Mouse (Mus musculus): ENCODE data around the gene Smc5. TPM values are rescaled to one million over a fixed set of nuclear protein-coding genes. Genes with fewer than 3 reads are reported as not detected.

Smc5 gene
- polyA plus RNA-seq, 1 experiment: 107 TPM

DNA sequence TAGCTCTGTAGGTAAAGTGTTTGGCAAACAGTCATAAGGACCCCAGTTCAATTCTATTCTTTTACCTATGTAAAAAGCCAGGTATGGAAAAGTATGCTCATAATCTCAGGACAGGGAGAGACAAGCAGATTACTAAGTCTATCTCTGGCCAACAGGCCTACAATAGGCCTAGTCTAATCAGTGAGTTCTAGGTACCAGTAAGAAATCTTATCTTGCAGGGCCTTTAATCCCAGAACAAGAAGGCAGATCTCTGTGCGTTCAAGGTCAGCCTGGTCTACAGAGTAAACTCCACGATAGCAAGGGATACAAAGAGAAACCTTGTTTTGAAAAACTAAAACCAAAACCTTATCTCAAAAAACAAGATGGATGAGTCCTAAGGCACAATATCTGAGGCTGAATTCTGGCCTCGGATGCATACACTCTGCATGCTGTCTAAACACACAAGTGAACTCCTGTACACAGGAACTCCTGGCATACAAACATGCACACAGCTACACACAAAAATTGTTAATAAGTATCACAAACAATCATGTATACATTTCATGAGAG, 70.1 kb downstream of the Smc5 start:
- Histone ChIP-seq H3K4me3 (ENCODE audit: insufficient read depth, low read depth, low read length) (no peak overlapping the region), H3K27ac (ENCODE audit: insufficient read depth, low read depth, low read length) (no peak overlapping the region), H3K4me1 (ENCODE audit: control insufficient read depth, insufficient read depth, low read length) (no peaks in the 10 kb centered on the region)
- WGBS: 93% methylated on average over 3 of the region's 3 CpGs
- TF ChIP-seq POLR2A (IDR thresholded peaks at IDR 0.05; ENCODE audit: insufficient read depth, low read depth, low read length) (no peak), CTCF (IDR thresholded peaks at IDR 0.05; ENCODE audit: insufficient read depth, low read depth, low read length) (no peak)

- no peak for TF ChIP-seq CTCF (IDR thresholded peaks at IDR 0.05; ENCODE audit: insufficient read depth, low read depth, low read length)
- TF ChIP-seq POLR2A (IDR thresholded peaks at IDR 0.05; ENCODE audit: insufficient read depth, low read depth, low read length): no peak
- Histone ChIP-seq H3K4me1 (ENCODE audit: control insufficient read depth, insufficient read depth, low read length) (no peaks in the 10 kb centered on the region), H3K27ac (ENCODE audit: insufficient read depth, low read depth, low read length) (no peak overlapping the region), H3K4me3 (ENCODE audit: insufficient read depth, low read depth, low read length) (no peak overlapping the region)
- 97% methylated on average over 5 of the region's 5 CpGs for WGBS
Measured at GRCm38 (mm10) chr19:23202106-23202505, 71.6 kb downstream of the Smc5 start.

DNA sequence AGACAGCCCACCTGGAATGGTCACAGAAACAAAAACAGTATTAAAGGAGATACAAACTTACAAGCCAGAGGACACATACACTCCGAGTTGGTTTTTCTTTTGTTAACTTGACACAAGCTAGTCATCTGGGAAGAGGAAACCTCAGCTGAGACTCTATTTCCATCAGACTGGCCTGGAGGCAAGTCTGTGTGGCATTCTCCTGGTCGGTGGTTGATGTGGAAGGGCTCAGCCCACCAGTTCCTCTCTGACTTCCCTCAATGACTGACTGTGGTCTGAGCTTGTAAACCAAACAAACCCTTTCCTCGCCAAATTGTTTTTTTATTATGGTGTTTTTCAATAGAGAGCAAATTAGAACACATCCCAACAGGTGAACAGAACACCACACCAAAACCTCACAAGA, 80.6 kb downstream of the Smc5 start:
- Histone ChIP-seq H3K4me3 (ENCODE audit: insufficient read depth, low read depth, low read length) (no peak overlapping the region), H3K4me1 (ENCODE audit: control insufficient read depth, insufficient read depth, low read length) (no peaks in the 10 kb centered on the region), H3K27ac (ENCODE audit: insufficient read depth, low read depth, low read length) (no peak overlapping the region)
- 74% methylated on average over 3 of the region's 3 CpGs for WGBS
- no peak for TF ChIP-seq CTCF (IDR thresholded peaks at IDR 0.05; ENCODE audit: insufficient read depth, low read depth, low read length)

DNA sequence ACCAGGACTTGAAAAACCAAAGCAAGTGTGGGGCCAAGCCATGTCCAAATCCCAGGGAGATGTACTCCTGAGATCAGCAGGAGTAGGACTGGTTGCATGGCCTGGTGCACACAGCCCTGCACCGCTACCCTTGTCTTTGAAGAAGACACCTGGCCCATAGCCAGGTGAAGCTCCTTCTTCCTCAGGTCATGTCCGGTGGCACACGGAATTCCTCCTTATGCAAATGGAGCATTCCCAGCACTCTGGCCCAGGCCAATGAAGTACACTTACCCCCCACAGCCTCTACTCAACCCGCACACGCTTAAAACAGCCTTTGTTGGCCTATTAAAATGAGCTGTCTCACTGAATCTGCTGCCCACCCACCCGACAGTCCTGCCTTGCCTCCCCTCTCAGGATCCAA, 82.2 kb downstream of the Smc5 start:
- no peaks in the 10 kb centered on the region for H3K4me1 ChIP-seq (ENCODE audit: control insufficient read depth, insufficient read depth, low read length)
- 86% methylated on average over 6 of the region's 6 CpGs for WGBS
- H3K27ac ChIP-seq (ENCODE audit: insufficient read depth, low read depth, low read length): no peak overlapping the region
- TF ChIP-seq CTCF (IDR thresholded peaks at IDR 0.05; ENCODE audit: insufficient read depth, low read depth, low read length) (no peak), POLR2A (IDR thresholded peaks at IDR 0.05; ENCODE audit: insufficient read depth, low read depth, low read length) (no peak)
- no peak overlapping the region for H3K4me3 ChIP-seq (ENCODE audit: insufficient read depth, low read depth, low read length)

DNA sequence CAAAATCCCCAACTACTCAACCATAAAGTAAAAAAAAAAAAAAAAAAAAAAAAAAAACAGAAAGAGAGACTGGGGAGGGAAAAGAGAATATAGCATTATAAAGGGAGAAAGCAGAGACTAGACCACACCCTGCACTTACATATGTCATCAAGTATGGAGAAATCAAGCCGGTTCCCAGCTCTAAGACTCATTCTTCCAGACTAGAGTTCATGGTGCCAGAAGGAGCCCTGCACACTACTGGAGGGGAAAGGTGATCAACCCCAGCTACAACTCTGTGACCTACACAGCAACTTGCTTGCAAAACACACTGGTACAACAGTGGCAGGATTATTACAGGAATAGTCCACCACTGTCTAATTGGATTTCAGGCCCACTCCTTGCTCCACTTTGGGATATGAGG, 84.0 kb downstream of the Smc5 start:
- 0 out of 2 replicates have a peak, but pooled peaks cover 2% of the 10 kb centered on the region for H3K4me1 ChIP-seq (ENCODE audit: control insufficient read depth, insufficient read depth, low read length)
- TF ChIP-seq POLR2A (IDR thresholded peaks at IDR 0.05; ENCODE audit: insufficient read depth, low read depth, low read length) (no peak), CTCF (IDR thresholded peaks at IDR 0.05; ENCODE audit: insufficient read depth, low read depth, low read length) (no peak)
- 76% methylated on average over 1 of the region's 1 CpGs for WGBS
- H3K27ac ChIP-seq (ENCODE audit: insufficient read depth, low read depth, low read length): no peak overlapping the region
- no peak overlapping the region for H3K4me3 ChIP-seq (ENCODE audit: insufficient read depth, low read depth, low read length)

DNA sequence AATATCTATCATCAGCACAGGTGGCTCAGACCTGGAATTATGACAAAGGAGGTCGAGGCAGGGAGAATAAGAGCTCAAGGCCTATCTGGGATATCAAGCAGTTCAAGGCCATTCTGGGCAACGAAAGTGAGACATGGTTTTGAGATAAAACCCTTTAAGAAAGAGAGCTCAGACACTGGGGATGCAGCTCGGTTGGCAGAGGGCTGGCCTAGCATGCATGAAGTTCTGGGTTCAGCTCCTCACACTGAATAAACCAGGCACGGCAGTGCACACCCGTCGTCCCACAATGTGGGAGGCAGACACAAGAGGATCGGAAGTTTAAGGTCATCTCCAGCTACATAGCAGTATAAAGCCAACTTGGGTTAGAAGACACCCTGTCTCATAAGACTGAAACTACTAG, 84.7 kb downstream of the Smc5 start:
- Histone ChIP-seq H3K4me1 (ENCODE audit: control insufficient read depth, insufficient read depth, low read length) (0 out of 2 replicates have a peak, but pooled peaks cover 5% of the 10 kb centered on the region), H3K27ac (ENCODE audit: insufficient read depth, low read depth, low read length) (no peak overlapping the region), H3K4me3 (ENCODE audit: insufficient read depth, low read depth, low read length) (no peak overlapping the region)
- WGBS: 95% methylated on average over 7 of the region's 7 CpGs
- TF ChIP-seq CTCF (IDR thresholded peaks at IDR 0.05; ENCODE audit: insufficient read depth, low read depth, low read length): no peak
- no peak for TF ChIP-seq POLR2A (IDR thresholded peaks at IDR 0.05; ENCODE audit: insufficient read depth, low read depth, low read length)

- Histone ChIP-seq H3K27ac (ENCODE audit: insufficient read depth, low read depth, low read length) (no peak overlapping the region), H3K4me3 (ENCODE audit: insufficient read depth, low read depth, low read length) (no peak overlapping the region), H3K4me1 (ENCODE audit: control insufficient read depth, insufficient read depth, low read length) (0 out of 2 replicates have a peak, but pooled peaks cover 5% of the 10 kb centered on the region)
- TF ChIP-seq CTCF (IDR thresholded peaks at IDR 0.05; ENCODE audit: insufficient read depth, low read depth, low read length): no peak
- TF ChIP-seq POLR2A (IDR thresholded peaks at IDR 0.05; ENCODE audit: insufficient read depth, low read depth, low read length): no peak
- 80% methylated on average over 6 of the region's 6 CpGs for WGBS
Measured at GRCm38 (mm10) chr19:23187732-23188131, 86.0 kb downstream of the Smc5 start.

GRCm38 (mm10) chr19:23184068-23184467, 89.6 kb downstream of the Smc5 start:
- Histone ChIP-seq H3K27ac (ENCODE audit: insufficient read depth, low read depth, low read length) (no peak overlapping the region), H3K4me1 (ENCODE audit: control insufficient read depth, insufficient read depth, low read length) (0 out of 2 replicates have a peak, but pooled peaks cover 5% of the 10 kb centered on the region), H3K4me3 (ENCODE audit: insufficient read depth, low read depth, low read length) (no peak overlapping the region)
- TF ChIP-seq POLR2A (IDR thresholded peaks at IDR 0.05; ENCODE audit: insufficient read depth, low read depth, low read length) (no peak), CTCF (IDR thresholded peaks at IDR 0.05; ENCODE audit: insufficient read depth, low read depth, low read length) (no peak)
- 54% methylated on average over 4 of the region's 4 CpGs for WGBS

DNA sequence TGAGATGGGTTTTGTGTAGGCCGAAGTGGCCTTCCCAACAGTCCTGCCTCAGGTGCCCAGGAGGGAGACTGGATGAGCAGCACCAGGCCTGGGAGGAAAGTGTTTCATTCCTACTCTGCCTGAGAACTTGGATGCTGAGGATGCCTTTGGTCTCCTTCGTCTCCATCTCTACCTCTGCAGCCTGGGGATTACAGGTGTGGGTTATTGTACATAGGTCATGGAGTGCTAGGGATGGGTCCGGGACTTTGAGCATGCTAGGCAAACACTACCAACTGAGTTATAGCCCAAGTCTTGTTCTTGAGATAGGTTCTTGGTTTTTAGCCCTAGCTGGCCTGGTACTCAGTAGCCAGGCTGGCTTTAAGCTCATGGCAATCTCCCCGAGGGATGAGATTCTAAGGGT, 90.2 kb downstream of the Smc5 start:
- H3K27ac ChIP-seq (ENCODE audit: insufficient read depth, low read depth, low read length): no peak overlapping the region
- WGBS: 94% methylated on average over 4 of the region's 4 CpGs
- 0 out of 2 replicates have a peak, but pooled peaks cover 5% of the 10 kb centered on the region for H3K4me1 ChIP-seq (ENCODE audit: control insufficient read depth, insufficient read depth, low read length)
- TF ChIP-seq CTCF (IDR thresholded peaks at IDR 0.05; ENCODE audit: insufficient read depth, low read depth, low read length) (no peak), POLR2A (IDR thresholded peaks at IDR 0.05; ENCODE audit: insufficient read depth, low read depth, low read length) (no peak)
- H3K4me3 ChIP-seq (ENCODE audit: insufficient read depth, low read depth, low read length): no peak overlapping the region

GRCm38 (mm10) chr19:23178533-23178932, 95.2 kb downstream of the Smc5 start:
- 82% methylated on average over 3 of the region's 3 CpGs for WGBS
- TF ChIP-seq POLR2A (IDR thresholded peaks at IDR 0.05; ENCODE audit: insufficient read depth, low read depth, low read length): no peak
- no peak for TF ChIP-seq CTCF (IDR thresholded peaks at IDR 0.05; ENCODE audit: insufficient read depth, low read depth, low read length)
- Histone ChIP-seq H3K4me3 (ENCODE audit: insufficient read depth, low read depth, low read length) (no peak overlapping the region), H3K4me1 (ENCODE audit: control insufficient read depth, insufficient read depth, low read length) (no peaks in the 10 kb centered on the region; the same call in 1 of the 2 replicates), H3K27ac (ENCODE audit: insufficient read depth, low read depth, low read length) (no peak overlapping the region)

All from olfactory bulb, adult 2 months (tissue).